Mouse (Mus musculus): Measurements from ENCODE around the gene Ulk4. TPM values are rescaled to one million over a fixed set of nuclear protein-coding genes. Genes with fewer than 3 reads are reported as not detected.
A peak's percentile ranks its signal among the peaks of the same experiment; 100 is the strongest.

Gene Ulk4
- total RNA-seq (2017): 2.7 and 8.3 TPM in 2 replicates

DNA sequence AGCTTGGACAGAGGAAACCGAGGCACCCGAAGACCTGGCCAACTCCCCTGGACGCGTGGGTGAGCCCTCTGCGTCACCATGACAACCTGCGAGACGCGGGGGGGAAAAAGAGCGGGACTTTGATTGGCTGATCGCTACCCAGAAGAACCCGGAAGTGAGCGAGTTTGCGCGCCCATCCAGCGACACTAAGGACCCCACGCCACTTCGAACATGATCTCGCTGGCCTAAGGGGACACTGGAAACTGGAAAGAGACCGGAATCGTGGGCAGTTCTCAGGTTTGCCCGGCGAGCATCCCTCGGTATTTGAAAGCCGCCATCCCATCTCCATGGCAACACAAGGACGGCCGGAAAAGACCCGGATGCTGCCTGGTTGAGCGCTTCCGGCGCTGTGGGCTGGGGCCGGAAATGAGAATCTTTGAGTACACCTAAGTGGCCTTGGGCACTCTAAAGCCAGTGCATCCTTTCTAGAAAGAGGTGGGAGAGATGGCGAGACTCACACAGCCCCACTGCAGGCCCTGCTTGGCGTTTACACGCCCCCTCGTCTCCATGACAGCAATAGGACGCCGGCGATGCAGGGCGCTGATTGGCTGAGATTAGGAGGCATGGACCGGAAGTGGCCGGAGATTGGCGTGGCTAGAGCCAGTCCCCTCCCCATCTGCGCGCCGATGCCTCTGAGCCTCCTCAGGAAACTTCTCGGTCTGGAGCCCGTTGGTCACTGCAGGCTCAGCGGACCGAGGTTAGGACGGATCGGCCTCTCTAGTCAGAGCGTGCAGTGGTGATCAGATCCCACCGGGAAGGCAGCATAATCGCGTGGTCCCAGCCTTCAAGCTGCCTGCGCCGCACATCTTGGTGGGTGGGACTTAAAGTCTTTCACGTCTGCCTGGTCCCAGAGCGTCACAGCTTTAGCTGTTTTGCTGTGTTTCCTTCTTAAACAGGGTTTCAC lies at the start of gene Ulk4:
Gene Ulk4, minus strand, starts transcription at position 80 of the 943 bp plus-strand sequence.
- peak; percentile 89 to 95 for ATAC-seq (replicated peaks in 1 of 2; ENCODE audit: insufficient read depth in 1 of 2, low FRiP score in 2 of 2, low TSS enrichment in 1 of 2, low read depth in 1 of 2, poor library complexity in 2 of 2, severe bottlenecking in 2 of 2)

DNA sequence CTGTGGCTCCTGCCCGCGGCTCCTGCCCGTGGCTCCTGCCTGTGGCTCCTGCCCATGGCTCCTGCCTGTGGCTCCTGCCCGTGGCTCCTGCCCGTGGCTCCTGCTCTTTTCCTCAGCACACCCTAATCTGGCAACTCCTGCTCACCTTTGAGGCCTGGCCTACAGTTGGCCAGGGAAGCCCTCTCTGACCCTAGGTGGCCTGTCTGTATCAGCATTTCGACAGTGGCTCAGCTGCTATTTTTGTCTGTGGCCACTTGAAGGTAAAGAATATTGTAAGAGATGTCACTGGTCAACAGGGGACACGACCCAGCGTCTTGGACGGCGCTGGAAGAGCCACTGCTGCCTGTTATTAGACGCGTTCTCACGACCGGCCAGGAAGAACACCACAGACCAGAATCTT lies 45.0 kb upstream of the Ulk4 start:
- no peak for ATAC-seq (replicated peaks in 1 of 2; ENCODE audit: insufficient read depth in 1 of 2, low FRiP score in 2 of 2, low TSS enrichment in 1 of 2, low read depth in 1 of 2, poor library complexity in 2 of 2, severe bottlenecking in 2 of 2)

DNA sequence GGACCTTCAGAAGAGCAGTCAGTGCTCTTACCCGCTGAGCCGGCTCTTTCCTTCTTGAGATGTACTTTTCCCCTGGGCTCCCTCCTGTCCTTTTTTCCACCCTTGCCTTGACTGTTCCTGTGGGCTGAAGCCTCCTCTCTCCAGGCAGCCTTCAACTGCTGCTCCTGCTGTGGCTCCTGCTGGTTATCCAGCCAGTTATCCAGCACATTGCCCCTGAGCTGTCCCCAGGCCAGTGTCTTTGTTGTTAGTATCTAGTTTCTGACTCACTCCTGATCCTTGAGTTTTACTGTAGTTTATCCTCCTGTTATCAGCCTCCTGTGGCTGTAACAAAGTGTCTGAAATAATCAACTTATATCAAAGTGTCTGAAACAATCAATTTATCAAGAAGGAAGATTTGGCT lies 44.1 kb upstream of the Ulk4 start:
- no peak for ATAC-seq (replicated peaks in 1 of 2; ENCODE audit: insufficient read depth in 1 of 2, low FRiP score in 2 of 2, low TSS enrichment in 1 of 2, low read depth in 1 of 2, poor library complexity in 2 of 2, severe bottlenecking in 2 of 2)

DNA sequence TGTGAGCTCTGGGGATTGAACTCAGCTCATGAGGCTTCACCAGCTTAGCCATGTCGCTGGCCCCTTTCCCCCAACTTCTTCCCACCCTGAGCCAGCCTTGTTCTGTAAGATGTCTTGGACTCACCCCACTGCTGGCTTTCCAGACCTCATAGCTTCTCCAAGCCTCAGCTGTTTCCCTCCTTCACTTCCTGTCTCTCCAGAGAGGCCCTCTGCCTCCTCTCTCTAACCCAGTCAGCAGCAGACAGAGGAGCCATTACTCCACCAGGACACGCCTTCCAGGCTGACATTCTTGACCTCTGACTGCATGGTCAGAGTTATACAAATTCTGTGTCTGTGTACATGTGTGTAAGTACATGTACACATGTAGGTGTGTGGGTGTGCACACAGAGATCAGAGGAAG lies 43.4 kb upstream of the Ulk4 start:
- no peak for ATAC-seq (replicated peaks in 1 of 2; ENCODE audit: insufficient read depth in 1 of 2, low FRiP score in 2 of 2, low TSS enrichment in 1 of 2, low read depth in 1 of 2, poor library complexity in 2 of 2, severe bottlenecking in 2 of 2)

DNA sequence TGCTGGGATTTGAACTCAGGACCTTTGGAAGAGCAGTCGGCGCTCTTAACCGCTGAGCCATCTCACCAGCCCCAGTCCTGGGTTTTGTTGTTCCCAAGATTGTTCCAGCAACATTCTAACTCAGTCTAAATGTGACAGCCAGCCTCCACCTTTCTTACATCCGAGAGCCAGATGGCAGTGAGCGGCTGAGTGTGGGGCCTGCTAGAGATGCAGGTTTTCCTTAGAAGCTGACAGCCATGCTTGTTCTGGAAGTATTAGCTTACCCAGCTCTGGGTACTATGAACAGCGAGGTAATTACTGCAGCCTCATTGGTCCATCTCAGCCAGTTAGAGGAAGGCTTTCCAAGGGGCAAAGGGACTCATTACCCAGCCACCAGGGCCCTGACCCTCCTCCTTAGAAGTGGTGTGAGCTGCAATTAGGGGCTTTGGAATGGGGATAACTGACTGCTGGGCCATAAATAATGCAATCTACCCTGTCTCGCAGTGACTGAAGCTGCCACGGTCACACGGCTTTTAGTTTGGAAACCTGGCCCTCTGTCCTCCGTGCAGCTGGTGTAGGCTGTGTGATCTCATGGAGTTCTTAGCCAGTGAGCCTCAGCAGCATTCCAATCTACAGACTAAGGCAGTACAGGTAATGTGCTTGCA lies 42.4 kb upstream of the Ulk4 start:
- ATAC-seq (replicated peaks in 1 of 2; ENCODE audit: insufficient read depth in 1 of 2, low FRiP score in 2 of 2, low TSS enrichment in 1 of 2, low read depth in 1 of 2, poor library complexity in 2 of 2, severe bottlenecking in 2 of 2): no peak

DNA sequence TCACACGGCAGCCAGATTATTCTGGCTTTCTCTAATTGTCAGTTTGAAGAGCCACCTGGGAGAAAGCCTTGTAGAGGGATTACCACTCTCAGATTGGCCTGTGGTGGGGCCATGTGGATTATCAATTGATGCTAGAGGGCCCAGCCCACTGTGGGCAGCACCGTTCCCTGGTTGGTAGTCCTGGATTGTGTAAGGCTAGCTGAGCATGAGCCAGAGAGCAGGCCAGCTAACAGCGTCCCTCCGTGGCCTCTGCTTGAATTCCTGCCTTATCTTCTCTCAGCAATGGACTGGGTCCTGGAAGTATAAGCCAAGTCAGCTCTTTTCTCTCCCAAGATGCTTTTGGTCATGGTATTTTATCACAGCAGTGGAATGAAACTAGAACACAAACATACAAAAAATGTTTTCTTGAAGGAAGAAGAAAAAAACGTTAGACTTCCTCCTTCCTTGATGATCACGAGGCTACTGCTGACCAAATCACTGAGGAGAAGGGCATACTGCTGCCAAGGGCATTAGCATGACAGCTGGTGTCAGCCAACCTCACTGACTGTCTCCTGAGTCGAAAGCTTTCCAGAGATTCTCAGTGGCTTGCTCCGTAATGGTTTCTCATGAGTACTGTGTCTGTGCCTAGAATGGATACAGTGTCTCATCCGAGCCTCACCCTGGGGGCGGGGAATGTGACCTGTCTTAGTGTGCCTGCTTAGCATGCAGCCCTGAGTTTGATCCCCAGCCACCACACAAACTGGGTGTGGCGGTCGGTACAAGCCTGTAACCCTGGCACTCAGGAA lies 39.8 kb upstream of the Ulk4 start:
- ATAC-seq (replicated peaks in 1 of 2; ENCODE audit: insufficient read depth in 1 of 2, low FRiP score in 2 of 2, low TSS enrichment in 1 of 2, low read depth in 1 of 2, poor library complexity in 2 of 2, severe bottlenecking in 2 of 2): no peak; a peak in 1 of 4 replicates

DNA sequence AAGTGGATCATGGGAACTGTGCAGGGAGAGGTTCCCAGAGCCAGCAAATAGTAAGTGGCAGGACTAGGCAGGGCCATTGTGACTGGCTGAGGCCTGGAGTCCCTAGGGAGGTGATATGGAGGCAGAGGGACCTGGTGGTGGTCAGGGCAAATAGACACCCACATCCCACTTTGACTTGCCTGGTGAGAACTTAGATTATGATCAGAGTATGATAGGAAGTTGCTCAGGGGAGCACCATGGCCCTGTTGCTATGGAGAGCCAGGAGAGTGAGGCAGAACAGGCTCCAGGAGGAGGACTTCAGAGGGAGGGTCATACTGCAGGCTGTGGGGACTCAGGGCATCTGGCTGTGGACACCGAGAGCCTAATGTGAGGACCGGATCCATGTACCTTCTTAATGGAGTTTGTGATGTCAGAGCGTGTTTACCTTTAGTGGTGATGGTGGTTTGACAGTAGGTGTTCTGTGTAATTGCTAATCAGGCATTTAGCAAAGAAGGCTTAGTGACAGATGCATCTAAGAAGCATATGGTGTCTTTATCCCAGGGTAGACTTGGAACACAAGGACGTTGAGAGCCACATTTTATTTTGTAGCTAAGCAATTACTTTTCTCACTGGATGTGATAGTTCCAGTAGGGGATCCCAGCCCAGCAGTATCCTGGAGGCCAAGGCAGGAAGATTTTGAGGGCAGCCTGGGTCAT lies 39.1 kb upstream of the Ulk4 start:
- ATAC-seq (replicated peaks in 1 of 2; ENCODE audit: insufficient read depth in 1 of 2, low FRiP score in 2 of 2, low TSS enrichment in 1 of 2, low read depth in 1 of 2, poor library complexity in 2 of 2, severe bottlenecking in 2 of 2): no peak

DNA sequence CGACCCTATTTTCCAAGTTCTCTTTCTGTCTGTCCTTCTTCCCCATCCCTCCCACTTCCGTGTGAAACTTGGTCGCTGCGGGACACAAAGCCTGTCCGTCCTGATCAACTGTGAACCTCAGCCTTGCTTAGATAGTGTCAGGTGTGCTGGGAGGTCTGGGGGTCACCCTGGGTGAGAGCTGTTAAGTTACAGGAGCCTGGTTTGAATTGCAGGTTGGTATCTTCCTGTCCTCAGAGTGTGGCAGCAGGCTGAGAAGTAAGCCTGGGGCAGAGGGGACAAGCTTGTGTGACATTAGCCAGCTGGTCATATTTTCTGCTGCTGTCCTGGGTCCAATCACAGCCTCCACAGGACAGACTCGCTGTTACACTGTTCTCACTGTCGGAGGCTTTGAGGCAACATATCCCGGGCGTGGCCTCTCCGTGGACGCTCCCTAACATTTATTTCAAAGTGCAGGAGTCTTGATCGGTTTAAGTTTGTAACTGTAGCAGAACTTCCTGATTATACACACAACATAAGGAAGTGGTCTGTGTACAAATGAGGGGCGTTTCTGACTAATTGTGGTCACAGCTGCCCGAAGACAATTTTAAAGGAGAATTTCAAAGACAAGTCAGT lies 37.6 kb upstream of the Ulk4 start:
- peak; percentile 72 to 79 for ATAC-seq (replicated peaks in 1 of 2; ENCODE audit: insufficient read depth in 1 of 2, low FRiP score in 2 of 2, low TSS enrichment in 1 of 2, low read depth in 1 of 2, poor library complexity in 2 of 2, severe bottlenecking in 2 of 2)

DNA sequence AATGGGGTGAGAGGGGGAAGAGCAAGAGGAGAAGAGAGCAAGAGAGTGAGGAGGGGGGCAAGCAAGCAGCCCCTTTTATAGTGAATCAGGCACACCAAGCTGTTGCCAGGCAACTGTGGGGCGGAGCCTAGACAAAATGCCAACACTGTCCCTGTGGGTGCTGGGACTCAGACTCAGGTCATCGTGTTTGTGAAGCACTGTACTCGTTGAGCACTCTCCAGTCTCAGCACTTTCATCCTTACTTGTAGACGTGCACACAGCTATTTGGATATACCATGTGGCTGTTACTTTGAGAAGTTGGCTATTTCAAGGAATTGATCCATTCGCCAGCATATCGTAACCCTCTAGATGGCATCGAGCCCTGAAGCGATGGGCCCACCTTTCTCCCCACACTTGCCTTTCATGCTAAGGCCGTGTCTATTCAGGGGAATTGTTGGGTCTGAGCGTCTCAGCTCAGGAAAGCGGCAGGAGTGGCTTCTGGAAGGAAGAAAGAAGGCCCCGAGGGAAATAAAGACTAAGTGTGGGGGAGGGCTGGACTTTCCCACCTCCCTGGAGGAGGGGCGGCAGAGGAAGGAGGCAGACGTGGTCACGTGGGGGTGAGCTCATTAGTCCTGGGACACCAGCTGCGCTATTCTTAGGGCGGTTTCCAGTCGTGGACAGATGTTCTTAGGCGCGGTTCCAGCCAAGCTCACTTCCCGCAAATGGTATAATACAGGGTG lies 36.8 kb upstream of the Ulk4 start:
- peak; percentile 49 to 54 for ATAC-seq (replicated peaks in 1 of 2; ENCODE audit: insufficient read depth in 1 of 2, low FRiP score in 2 of 2, low TSS enrichment in 1 of 2, low read depth in 1 of 2, poor library complexity in 2 of 2, severe bottlenecking in 2 of 2)

DNA sequence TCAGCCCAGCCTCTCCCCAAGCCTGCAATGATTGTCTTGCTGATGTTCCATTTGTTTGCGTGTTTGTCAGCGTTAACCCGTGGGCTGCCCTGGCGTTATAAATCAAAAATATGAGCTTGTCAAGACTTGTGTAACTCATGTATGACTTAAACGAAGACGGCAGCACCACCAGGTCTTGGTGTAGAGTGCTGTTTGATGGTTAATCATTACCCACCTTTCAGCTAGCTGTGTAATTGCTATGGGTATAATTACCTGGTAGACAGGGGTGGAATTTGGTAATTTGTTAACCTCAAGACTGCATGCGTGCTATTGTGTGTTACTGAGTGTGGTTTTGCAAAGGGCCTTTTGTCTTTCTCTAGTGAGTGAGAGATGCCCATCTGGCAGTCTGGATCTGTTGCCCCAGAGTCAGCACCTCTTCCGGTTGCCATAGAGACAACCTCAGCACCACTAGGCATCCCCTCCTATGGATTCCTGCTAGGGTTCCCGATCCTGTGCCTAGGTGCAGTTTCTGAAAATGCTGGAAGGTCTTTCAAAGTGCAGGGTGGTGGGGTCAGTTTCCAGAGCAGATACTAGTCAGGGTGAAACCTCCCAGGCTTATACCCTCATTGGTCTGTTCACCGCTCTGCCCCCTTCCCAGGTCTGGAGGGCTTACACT lies 35.4 kb upstream of the Ulk4 start:
- no peak for ATAC-seq (replicated peaks in 1 of 2; ENCODE audit: insufficient read depth in 1 of 2, low FRiP score in 2 of 2, low TSS enrichment in 1 of 2, low read depth in 1 of 2, poor library complexity in 2 of 2, severe bottlenecking in 2 of 2)

DNA sequence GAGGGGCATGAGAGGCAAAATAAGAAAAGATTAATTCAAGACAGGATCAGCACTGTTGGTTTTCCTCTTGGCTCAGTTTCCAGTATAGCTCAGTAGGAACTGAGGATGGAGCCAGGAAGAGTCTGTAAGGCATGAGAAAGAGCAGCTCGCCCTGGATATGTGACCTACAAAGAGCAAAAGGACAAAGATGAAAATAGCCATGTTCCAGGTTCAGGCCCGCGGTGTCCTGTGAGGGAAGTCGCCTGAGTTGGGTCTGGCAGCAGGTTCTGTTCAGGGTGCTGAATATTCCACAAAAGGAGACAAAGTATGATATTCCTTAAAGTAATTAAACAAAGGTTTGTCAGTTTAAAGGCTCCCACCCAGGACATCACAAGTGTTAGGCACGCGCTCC lies 34.8 kb upstream of the Ulk4 start:
- no peak for ATAC-seq (replicated peaks in 1 of 2; ENCODE audit: insufficient read depth in 1 of 2, low FRiP score in 2 of 2, low TSS enrichment in 1 of 2, low read depth in 1 of 2, poor library complexity in 2 of 2, severe bottlenecking in 2 of 2)

DNA sequence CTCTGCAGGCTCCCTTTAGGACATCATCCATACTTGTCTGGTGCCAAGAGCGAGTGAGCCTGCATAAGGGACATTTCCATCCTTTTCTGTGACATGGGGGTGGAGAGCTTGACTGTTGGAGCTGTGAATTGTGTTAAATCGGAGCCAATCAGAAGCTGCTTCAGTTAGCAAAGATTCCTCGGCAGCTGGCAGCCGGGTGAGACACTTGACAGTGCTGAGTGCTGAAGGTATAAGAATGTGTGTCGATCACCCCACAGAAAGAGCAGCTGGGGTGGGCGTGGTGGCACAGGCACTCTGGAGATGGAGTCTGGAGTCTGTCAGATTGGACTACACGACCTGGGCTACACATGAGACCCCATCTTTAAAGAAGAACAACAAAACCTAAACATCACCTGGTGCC lies 33.5 kb upstream of the Ulk4 start:
- ATAC-seq (replicated peaks in 1 of 2; ENCODE audit: insufficient read depth in 1 of 2, low FRiP score in 2 of 2, low TSS enrichment in 1 of 2, low read depth in 1 of 2, poor library complexity in 2 of 2, severe bottlenecking in 2 of 2): no peak

DNA sequence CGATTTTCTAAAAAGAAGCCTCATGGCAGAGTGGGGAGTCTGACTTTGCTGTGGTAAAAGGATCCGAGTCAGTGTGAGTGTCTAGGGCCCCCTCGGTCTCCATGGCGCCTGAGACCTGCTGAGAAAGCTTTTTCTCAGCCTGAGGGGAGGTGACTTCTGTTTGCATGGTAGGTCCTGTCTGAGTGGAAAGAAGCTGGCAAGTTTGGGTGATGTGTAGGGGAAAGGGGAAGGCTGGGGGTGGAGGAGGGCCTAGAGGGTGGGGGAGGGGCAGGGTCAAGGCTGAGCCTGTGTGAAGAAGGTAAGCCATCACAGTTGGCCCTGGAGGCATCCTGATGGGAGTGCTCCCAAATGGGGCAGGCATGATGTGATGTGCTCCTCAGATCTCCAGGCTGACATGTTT lies 32.3 kb upstream of the Ulk4 start:
- no peak for ATAC-seq (replicated peaks in 1 of 2; ENCODE audit: insufficient read depth in 1 of 2, low FRiP score in 2 of 2, low TSS enrichment in 1 of 2, low read depth in 1 of 2, poor library complexity in 2 of 2, severe bottlenecking in 2 of 2)

DNA sequence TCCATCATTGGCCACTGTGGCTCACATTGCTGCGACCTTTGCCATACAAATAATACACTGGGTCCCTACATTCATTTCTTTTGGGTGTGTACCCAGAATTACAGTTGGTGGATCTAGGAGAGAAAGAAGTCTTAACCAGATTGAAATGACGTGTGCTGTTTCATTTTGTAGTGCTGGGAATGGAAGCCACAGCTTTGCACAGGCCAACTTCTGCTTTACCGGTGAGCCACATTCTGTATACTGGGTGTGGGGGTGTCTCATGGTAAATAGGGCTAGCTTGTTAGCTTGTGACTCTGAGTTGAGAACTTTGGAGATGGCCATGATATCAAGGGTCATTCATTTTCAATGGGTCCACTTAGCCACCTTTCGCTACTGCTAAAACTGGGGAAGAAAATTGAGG lies 28.5 kb upstream of the Ulk4 start:
- 0 out of 4 replicates have a peak, but pooled peaks have one; percentile 23 to 33 for ATAC-seq (replicated peaks in 1 of 2; ENCODE audit: insufficient read depth in 1 of 2, low FRiP score in 2 of 2, low TSS enrichment in 1 of 2, low read depth in 1 of 2, poor library complexity in 2 of 2, severe bottlenecking in 2 of 2)

DNA sequence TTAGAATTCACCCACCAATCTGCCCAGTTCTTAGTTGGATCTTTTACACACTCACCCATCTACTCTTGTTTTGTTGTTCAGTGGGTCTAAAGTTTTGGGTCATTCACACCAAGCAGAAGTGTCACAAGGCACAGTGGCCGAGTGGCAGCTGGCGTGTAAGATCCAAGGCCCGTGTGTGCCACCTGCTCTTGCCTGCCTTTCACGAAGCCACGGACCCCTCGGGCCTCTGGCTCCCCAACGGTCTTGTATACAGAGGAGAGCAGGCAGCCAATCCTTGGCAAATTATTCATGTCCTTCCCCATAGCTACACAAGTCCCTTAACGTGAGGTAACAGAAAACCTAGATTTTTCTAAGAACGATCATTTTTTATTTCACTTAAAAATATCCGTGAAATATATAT lies 27.5 kb upstream of the Ulk4 start:
- no peak for ATAC-seq (replicated peaks in 1 of 2; ENCODE audit: insufficient read depth in 1 of 2, low FRiP score in 2 of 2, low TSS enrichment in 1 of 2, low read depth in 1 of 2, poor library complexity in 2 of 2, severe bottlenecking in 2 of 2)

DNA sequence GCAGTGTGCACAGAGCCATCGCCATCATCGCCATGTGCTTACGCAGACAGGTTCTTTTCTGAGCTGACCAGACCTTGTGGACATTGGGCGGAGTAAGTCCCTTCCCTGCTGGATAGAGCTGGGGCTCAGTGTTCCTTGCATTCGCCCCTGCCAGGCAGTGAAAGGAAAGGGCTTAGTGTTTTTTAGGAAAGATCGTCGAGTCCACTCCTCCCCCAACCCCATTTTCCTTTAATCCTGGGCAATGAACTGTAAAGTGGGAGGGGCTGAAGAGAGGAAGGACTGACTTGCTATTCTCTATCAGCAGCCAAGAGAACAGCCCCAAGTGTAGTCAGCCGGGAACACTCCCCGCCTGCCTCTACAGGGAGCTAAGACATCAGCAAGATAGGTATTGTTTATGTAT lies 26.8 kb upstream of the Ulk4 start:
- ATAC-seq (replicated peaks in 1 of 2; ENCODE audit: insufficient read depth in 1 of 2, low FRiP score in 2 of 2, low TSS enrichment in 1 of 2, low read depth in 1 of 2, poor library complexity in 2 of 2, severe bottlenecking in 2 of 2): no peak
